Mouse (Mus musculus) olfactory bulb, adult 2 months (tissue): ENCODE results near the gene Cand2.

Source experiments
- CTCF ChIP-seq: fragments of 200-500 bp; IDR thresholded peaks from 2 replicates; pipeline ENCODE4 v1.5.1; 2012; ENCODE audit warnings: low read depth, mild to moderate bottlenecking, low read length, moderate library complexity; ENCODE audit not compliant: insufficient read depth
- POLR2A ChIP-seq: fragments of 200-500 bp; IDR thresholded peaks from 2 replicates; pipeline ENCODE4 v1.6.1; 2012; ENCODE audit warnings: mild to moderate bottlenecking, low read depth, low read length, moderate library complexity; ENCODE audit not compliant: insufficient read depth

DNA sequence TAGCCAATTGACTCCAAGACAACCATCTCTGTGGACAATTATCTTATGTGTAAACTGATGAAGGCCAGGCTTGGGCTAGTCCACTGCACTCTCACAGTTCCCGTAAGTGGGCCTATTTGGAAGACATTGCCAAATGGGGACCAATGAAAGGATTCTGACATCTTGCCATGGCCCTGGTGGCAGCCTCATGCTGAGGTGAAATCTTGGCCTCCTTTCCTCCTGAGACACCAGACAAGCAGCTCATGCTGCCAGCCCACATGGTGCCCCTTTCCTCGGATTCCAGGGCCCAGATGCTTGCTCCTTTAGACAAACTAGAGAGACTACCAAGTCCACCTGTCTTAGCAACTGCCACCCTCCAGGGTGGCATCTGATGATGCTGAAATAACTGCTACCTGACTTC lies 43.8 kb downstream of the Cand2 start:
- no peak for TF ChIP-seq POLR2A
- TF ChIP-seq CTCF, result no peak
